Mouse (Mus musculus) left cerebral cortex, postnatal 4 days (tissue): Measurements from ENCODE around the gene Gadd45g. TPM values are rescaled to one million over a fixed set of nuclear protein-coding genes. Genes with fewer than 3 reads are reported as not detected.

Experiments used
- DNase-seq: peaks from one replicate; pipeline ENCODE4 v3.0.0-alpha.2; 2022
- intact Hi-C: fragments of 180-260 bp; cut with DNase I; formaldehyde crosslinking; loops from one replicate; pipeline ENCODE4 v1.15.1; 2025
- total RNA-seq, 2 experiments: library from RNA; stranded (reverse); gene quantifications; 2 replicates each; pipeline ENCODE4 v1.2.3; 2021

The Gadd45g gene
- total RNA-seq, 2 experiments from 2014 or later = 8.6 to 11.0 TPM

- intact Hi-C loops = no loop called here
- DNase-seq = no peak
Measured at GRCm38 (mm10) chr13:51876131-51876530, 29.7 kb downstream of the Gadd45g start.

GRCm38 (mm10) chr13:51878806-51879205 is 32.3 kb downstream of the Gadd45g start:
- intact Hi-C loops = no loop called here

GRCm38 (mm10) chr13:51879571-51879970 is 33.1 kb downstream of the Gadd45g start:
- no peak for DNase-seq
- intact Hi-C loops = no loop called here

More at GRCm38 (mm10) chr13:51878806-51879205, 32.3 kb downstream of the Gadd45g start:
- DNase-seq = no peak

GRCm38 (mm10) chr13:51880019-51880418 is 33.5 kb downstream of the Gadd45g start:
- intact Hi-C loops = no loop called here
- no peak for DNase-seq

GRCm38 (mm10) chr13:51881271-51882128 is 35.0 kb downstream of the Gadd45g start:
- no peak for DNase-seq
- intact Hi-C loops = no loop called here

GRCm38 (mm10) chr13:51882218-51882617 is 35.7 kb downstream of the Gadd45g start:
- DNase-seq = no peak
- intact Hi-C loops = no loop called here

GRCm38 (mm10) chr13:51884250-51884649 is 37.8 kb downstream of the Gadd45g start:
- intact Hi-C loops = no loop called here
- DNase-seq = no peak

- intact Hi-C loops = no loop called here
- DNase-seq = no peak
Measured at GRCm38 (mm10) chr13:51885594-51885993, 39.1 kb downstream of the Gadd45g start.

GRCm38 (mm10) chr13:51886085-51886484 is 39.6 kb downstream of the Gadd45g start:
- intact Hi-C loops = no loop called here
- no peak for DNase-seq

- DNase-seq = no peak
- intact Hi-C loops = no loop called here
Measured at GRCm38 (mm10) chr13:51886723-51887122, 40.2 kb downstream of the Gadd45g start.

GRCm38 (mm10) chr13:51888426-51888825 is 41.9 kb downstream of the Gadd45g start:
- intact Hi-C loops = no loop called here
- peak; percentile 43 for DNase-seq

- no peak for DNase-seq
- intact Hi-C loops = no loop called here
Measured at GRCm38 (mm10) chr13:51891825-51892532, 45.5 kb downstream of the Gadd45g start.

GRCm38 (mm10) chr13:51897579-51897978 is 51.1 kb downstream of the Gadd45g start:
- DNase-seq = no peak
- intact Hi-C loops = no loop called here

Other genes with a start within 250 kb of the Gadd45g start
- 1 to 10 TPM; 7.7 to 9.4 TPM for gene Cks2, start 201.4 kb upstream of the Gadd45g start, total RNA-seq
- 10 to 100 TPM; 20.5 to 23.1 TPM for gene Secisbp2, start 195.0 kb upstream of the Gadd45g start, total RNA-seq
- 10 to 100 TPM; 53.9 to 62.5 TPM for gene Sema4d, start 52.9 kb upstream of the Gadd45g start, total RNA-seq